Mouse (Mus musculus) cerebellum, adult 2 months (tissue): ENCODE results near the gene Ablim2.

Experiments
- CTCF ChIP-seq: fragments of 200-500 bp; IDR thresholded peaks from 2 replicates; pipeline ENCODE4 v1.5.1; 2011; ENCODE audit warnings: low read depth, mild to moderate bottlenecking, control low read depth, low read length, moderate library complexity, borderline replicate concordance; ENCODE audit not compliant: insufficient read depth
- POLR2A ChIP-seq: fragments of 200-500 bp; IDR thresholded peaks from 2 replicates; pipeline ENCODE4 v1.6.1; 2011; ENCODE audit warnings: low read length, control low read depth, borderline replicate concordance; ENCODE audit not compliant: insufficient read depth

- TF ChIP-seq CTCF (no peak), POLR2A (no peak)
Observed at GRCm38 (mm10) chr5:35743238-35743951, 14.3 kb upstream of the Ablim2 start.
